Comparison of ENCODE assay signal across 7 mouse cellular contexts in genomic region chr3:58576137-58577066, GRCm38 (mm10). TPM values are rescaled to one million over a fixed set of nuclear protein-coding genes. Genes with fewer than 3 reads are reported as not detected.
A peak's percentile ranks its signal among the peaks of the same experiment; 100 is the strongest.
DNase-seq lines count a peak whose midpoint lies in the region; ATAC-seq and TF ChIP-seq lines count a peak whose summit lies in the region.

TSS of gene Selenot (plus strand) at chr3:58576636.

- no peaks in the 10 kb centered on the region; the same call in 1 of the 2 replicates for H3K4me1 ChIP-seq in intestine, postnatal 0 days (replicated peaks; ENCODE audit: control insufficient read depth, insufficient read depth, low read length)
- H3K4me1 ChIP-seq in midbrain, embryonic 12.5 days, result peaks cover 8% of the 10 kb centered on the region; the same call in 1 of the 2 replicates
- H3K4me1 ChIP-seq in small intestine, adult 2 months (ENCODE audit: control insufficient read depth, insufficient read depth, insufficient read length, low read length), result peaks cover 1% of the 10 kb centered on the region

- peak; percentile 93 for ATAC-seq in intestine, postnatal 0 days
- peak; percentile 94 for ATAC-seq in midbrain, embryonic 12.5 days (ENCODE audit: low FRiP score, low read depth)

- peak; percentile 95 for DNase-seq in adrenal gland, adult 8-10 months
- DNase-seq in embryo, embryonic 9.5 days (ENCODE audit: extremely low spot score), result peak; percentile 97
- DNase-seq in gonadal fat pad, adult 2 months (ENCODE audit: low read depth), result peak; percentile 44
- DNase-seq in left cerebral cortex, postnatal 4 days, result peak; percentile 98

- peak within 1 kb of the TSS; percentile 77 for H3K4me3 ChIP-seq in intestine, postnatal 0 days (ENCODE audit: low read depth, low read length)
- peak within 1 kb of the TSS; percentile 96 for H3K4me3 ChIP-seq in midbrain, embryonic 12.5 days
- H3K4me3 ChIP-seq in small intestine, adult 2 months (ENCODE audit: low read depth, low read length), result peak within 1 kb of the TSS; percentile 96

- no peaks in the 10 kb centered on the region for H3K27me3 ChIP-seq in intestine, postnatal 0 days (replicated peaks; ENCODE audit: control insufficient read depth, insufficient read depth, low read length)
- H3K27me3 ChIP-seq in midbrain, embryonic 12.5 days, result no peaks in the 10 kb centered on the region
- no peaks in the 10 kb centered on the region for H3K27me3 ChIP-seq in small intestine, adult 2 months (ENCODE audit: control insufficient read depth, insufficient read depth, low read length)

- peak within 1 kb of the TSS; percentile 98 for H3K27ac ChIP-seq in intestine, postnatal 0 days (ENCODE audit: low read depth, low read length)
- H3K27ac ChIP-seq in midbrain, embryonic 12.5 days (replicated peaks), result peak within 1 kb of the TSS; percentile 99
- H3K27ac ChIP-seq in small intestine, adult 2 months (ENCODE audit: insufficient read depth, low read depth, low read length), result peak within 1 kb of the TSS; percentile 95

- peaks cover 6% of the 10 kb centered on the region; the same call in 1 of the 2 replicates for H3K36me3 ChIP-seq in intestine, postnatal 0 days (ENCODE audit: control insufficient read depth, insufficient read depth)
- peaks cover 6% of the 10 kb centered on the region for H3K36me3 ChIP-seq in midbrain, embryonic 12.5 days
- H3K36me3 ChIP-seq in small intestine, adult 2 months (ENCODE audit: control insufficient read depth, insufficient read depth, low read length), result peaks cover 7% of the 10 kb centered on the region

- peak within 1 kb of the TSS; percentile 98 for H3K9ac ChIP-seq in intestine, postnatal 0 days (ENCODE audit: low read depth, low read length)
- H3K9ac ChIP-seq in midbrain, embryonic 12.5 days (replicated peaks), result peak within 1 kb of the TSS; percentile 99

- H3K4me2 ChIP-seq in intestine, postnatal 0 days (replicated peaks; ENCODE audit: low read depth), result peak within 1 kb of the TSS; percentile 53
- H3K4me2 ChIP-seq in midbrain, embryonic 12.5 days (replicated peaks), result peak within 1 kb of the TSS; percentile 51

- no peaks in the 10 kb centered on the region for H3K9me3 ChIP-seq in intestine, postnatal 0 days (ENCODE audit: control insufficient read depth)
- no peaks in the 10 kb centered on the region for H3K9me3 ChIP-seq in midbrain, embryonic 12.5 days

- intact Hi-C loops in left cerebral cortex, postnatal 4 days (cut with DNase I), result no loop called here

- 2% methylated on average over 52 of the region's 59 CpGs for WGBS in intestine, postnatal 0 days
- under 1% methylated on average over 59 of the region's 59 CpGs for WGBS in midbrain, embryonic 12.5 days
- WGBS in small intestine, adult 2 months, result 1% methylated on average over 59 of the region's 59 CpGs

- peak; percentile 98 for TF ChIP-seq POLR2A in small intestine, adult 2 months (IDR thresholded peaks at IDR 0.05; ENCODE audit: low read depth, low read length)

- peak; percentile 14 for TF ChIP-seq CTCF in intestine, postnatal 0 days (IDR thresholded peaks at IDR 0.05; ENCODE audit: low read depth)
- no peak for TF ChIP-seq CTCF in small intestine, adult 2 months (IDR thresholded peaks at IDR 0.05; ENCODE audit: extremely low read depth, insufficient read length, insufficient replicate concordance, low read depth, low read length)

RNA-seq across cellular contexts. Expression of gene Selenot, which starts in this region (rescaled TPM):
- total RNA-seq in adrenal gland, adult 8-10 months (2022), result 100 to 1,000 TPM; 128 to 153 (median 139) TPM
- 50.6 and 50.7 TPM in 2 replicates for polyA plus RNA-seq in gonadal fat pad, adult 2 months (2012; rRNA removed)
- 28.0 and 31.5 TPM in 2 replicates for polyA plus RNA-seq in intestine, postnatal 0 days (2015; fragmentation: Nextera tagmentation; extraction: Ambion mirVana)
- 100 to 1,000 TPM; 142 to 149 TPM for total RNA-seq in left cerebral cortex, postnatal 4 days (2021)
- polyA plus RNA-seq in midbrain, embryonic 12.5 days (2016; fragmentation: Nextera tagmentation; extraction: Ambion mirVana), result 21.7 and 23.5 TPM in 2 replicates
- 14.9 and 18.7 TPM in 2 replicates for polyA plus RNA-seq in small intestine, adult 2 months (2012; rRNA removed)

Comparison
In these comparisons a context has a peak if more than half of its experiments do, and no peak if none do; other contexts are left out.
1. Peak in every context shown above with its lines: DNase-seq, ATAC-seq, H3K4me3 ChIP-seq and H3K27ac ChIP-seq.
2. DNase-seq: peak in every context shown above with its lines; median percentile 98 in left cerebral cortex, postnatal 4 days; 97 in embryo, embryonic 9.5 days; 95 in adrenal gland, adult 8-10 months; 44 in gonadal fat pad, adult 2 months.